Mouse (Mus musculus) R1 (cell line): ENCODE measurements at regions not wholly inside any gene's neighbourhood (a gene's known extent, or its start where the extent isn't known, plus 50 kb on each side); places are given as distances from the start of the nearest gene placed in this dataset.
"Not testable (repeated sequence)": the region's sequence is repeated elsewhere in the genome, so short reads cannot be mapped to it uniquely, and the experiment has no call there.

Experiments
- DNase-seq: peaks from one replicate; pipeline ENCODE4 v3.0.0-alpha.2; 2018; ENCODE audit warnings: low read depth, low spot score

- peak; percentile 8 for DNase-seq
Observed at GRCm38 (mm10) chr4:89753484-89753883, 74.2 kb downstream of the Dmrta1 start.

GRCm38 (mm10) chr4:89776269-89776668, 97.0 kb downstream of the Dmrta1 start:
- no peak for DNase-seq

- no peak for DNase-seq
Observed at GRCm38 (mm10) chr4:89781487-89781886, 102.3 kb downstream of the Dmrta1 start.

GRCm38 (mm10) chr4:89816823-89817222, 137.6 kb downstream of the Dmrta1 start:
- DNase-seq = no peak

GRCm38 (mm10) chr4:89834552-89835206, 155.4 kb downstream of the Dmrta1 start:
- DNase-seq = no peak

GRCm38 (mm10) chr4:89875375-89876055, 196.3 kb downstream of the Dmrta1 start:
- DNase-seq = peak; percentile 1

- DNase-seq = not testable (repeated sequence)
Observed at GRCm38 (mm10) chr4:89876131-89876530, 196.9 kb downstream of the Dmrta1 start.

- DNase-seq = no peak
Observed at GRCm38 (mm10) chr4:89881083-89881482, 201.8 kb downstream of the Dmrta1 start.

- no peak for DNase-seq
Observed at GRCm38 (mm10) chr4:89909622-89910021, 230.4 kb downstream of the Dmrta1 start.

GRCm38 (mm10) chr4:89937673-89938072, 258.4 kb downstream of the Dmrta1 start:
- no peak for DNase-seq

GRCm38 (mm10) chr4:89941308-89941707, 262.1 kb downstream of the Dmrta1 start:
- DNase-seq = no peak

GRCm38 (mm10) chr4:89976146-89976545, 242.5 kb upstream of the Zfp352 start:
- no peak for DNase-seq

GRCm38 (mm10) chr4:90003413-90003812, 215.2 kb upstream of the Zfp352 start:
- DNase-seq = no peak

GRCm38 (mm10) chr4:90003898-90004297, 214.7 kb upstream of the Zfp352 start:
- no peak for DNase-seq

- peak; percentile 13 for DNase-seq
Observed at GRCm38 (mm10) chr4:90012723-90013122, 205.9 kb upstream of the Zfp352 start.

- no peak for DNase-seq
Observed at GRCm38 (mm10) chr4:90014203-90014602, 204.4 kb upstream of the Zfp352 start.
